Mouse (Mus musculus) A20 (cell line): ENCODE data around the gene Cd8a.
"Not testable (repeated sequence)": the region's sequence is repeated elsewhere in the genome, so short reads cannot be mapped to it uniquely, and the experiment has no call there.

Source experiments
- DNase-seq: peaks from one replicate; pipeline ENCODE4 v3.0.0-alpha.2; 2011; ENCODE audit warnings: low read depth, low spot score

Cd8a gene

GRCm38 (mm10) chr6:71373249-71373775, at the start of gene Cd8a:
Cd8a (plus strand) TSS chr6:71373427.
- no peak for DNase-seq

- no peak for DNase-seq
These were observed 48.4 kb upstream of the Cd8a start for GRCm38 (mm10) chr6:71324816-71325215.

DNA sequence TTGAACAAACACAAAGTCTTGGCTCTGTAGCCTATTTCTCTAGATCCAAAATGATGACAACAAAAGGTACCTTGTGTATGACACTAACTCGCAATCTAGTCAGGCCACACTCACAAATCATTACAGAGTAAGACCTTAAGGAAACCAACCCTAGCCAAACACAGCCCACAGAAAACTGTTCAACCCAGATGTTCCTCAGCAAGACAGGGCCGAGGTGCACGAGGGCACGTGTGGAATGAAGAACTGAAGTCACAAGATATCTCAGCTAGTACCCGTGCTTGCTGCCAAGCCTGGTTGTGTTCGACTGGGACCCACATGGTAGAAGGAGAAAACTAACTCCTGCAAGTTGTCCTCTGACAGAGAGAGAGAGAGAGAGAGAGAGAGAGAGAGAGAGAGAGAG, 43.3 kb upstream of the Cd8a start:
- DNase-seq = no peak

DNA sequence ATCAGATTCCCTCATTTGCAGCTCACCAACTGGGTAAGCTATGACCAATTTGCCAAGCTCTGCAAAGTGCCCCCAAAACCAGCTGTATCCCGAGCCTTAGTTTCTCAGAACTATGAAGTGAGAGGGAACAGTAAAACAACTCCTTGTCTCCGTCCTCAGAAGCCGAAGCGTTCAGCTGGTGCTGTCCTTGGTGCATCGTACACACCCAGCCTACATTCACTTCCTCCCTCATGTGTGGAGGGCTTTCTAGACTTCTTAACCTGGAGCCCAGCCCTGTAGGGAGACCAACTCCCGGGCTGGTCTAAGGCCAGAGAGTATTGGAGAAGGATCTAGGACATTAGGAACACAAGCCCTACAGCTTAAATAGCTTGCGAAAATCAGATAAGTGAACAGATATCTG, 42.7 kb upstream of the Cd8a start:
- DNase-seq = no peak

GRCm38 (mm10) chr6:71331491-71331890, 41.7 kb upstream of the Cd8a start:
- DNase-seq = not testable (repeated sequence)

- DNase-seq = no peak
These were observed 40.8 kb upstream of the Cd8a start for GRCm38 (mm10) chr6:71332236-71332965.

GRCm38 (mm10) chr6:71333031-71333430, 40.2 kb upstream of the Cd8a start:
- no peak for DNase-seq

DNA sequence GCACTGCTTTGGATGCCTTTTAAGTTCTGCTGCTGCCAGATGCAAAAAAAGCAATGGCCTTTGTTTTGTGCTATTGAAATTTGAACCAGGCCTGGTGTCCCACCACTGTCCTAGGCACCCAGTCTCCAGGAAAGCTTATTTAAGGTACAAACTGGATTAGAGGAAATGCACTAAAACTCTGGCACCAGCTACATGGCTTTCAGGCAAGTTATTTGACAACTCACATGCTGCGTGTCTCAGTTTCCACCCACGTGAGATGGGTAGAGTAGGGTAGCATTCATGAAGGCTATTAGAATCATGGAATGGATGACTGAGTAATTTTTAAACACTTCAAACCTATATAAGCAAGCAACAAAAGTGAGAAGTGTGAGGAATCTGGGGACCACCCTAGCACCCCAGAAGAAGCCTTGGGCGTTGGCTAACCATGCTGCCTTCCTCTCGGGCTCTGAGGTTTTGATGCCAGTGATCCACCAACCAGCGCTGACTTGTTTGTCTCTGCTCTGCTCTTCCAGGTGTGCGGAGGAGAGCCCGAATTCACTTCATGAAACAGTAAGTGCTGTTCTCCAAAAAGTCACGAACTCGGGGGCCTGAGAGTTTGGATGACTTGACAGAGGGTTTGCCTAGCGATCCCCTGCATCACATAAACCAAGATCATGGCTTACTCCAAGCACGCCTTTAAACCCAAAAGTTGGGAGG, 39.5 kb upstream of the Cd8a start:
- no peak for DNase-seq

GRCm38 (mm10) chr6:71337666-71338065, 35.6 kb upstream of the Cd8a start:
- no peak for DNase-seq

DNA sequence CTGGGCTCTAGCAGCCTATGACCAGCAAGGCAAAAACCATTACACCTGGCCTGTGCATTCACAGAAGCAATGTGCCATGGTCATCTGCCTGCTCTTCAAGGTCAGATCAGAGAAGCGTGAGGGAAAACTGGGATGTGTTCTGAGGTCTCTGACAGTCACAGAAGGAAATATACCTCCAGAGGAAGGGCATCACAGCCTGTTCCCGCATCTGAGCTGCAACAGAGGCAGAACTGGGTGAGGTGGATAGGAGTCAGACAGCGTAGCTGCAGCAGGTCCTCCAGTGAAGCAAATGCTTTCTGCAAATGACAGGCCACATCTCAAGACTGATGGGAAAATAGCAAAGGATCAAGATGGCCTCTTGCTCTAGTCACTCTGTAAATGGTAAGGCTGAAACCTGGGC, 34.3 kb upstream of the Cd8a start:
- no peak for DNase-seq

GRCm38 (mm10) chr6:71339351-71339750, 33.9 kb upstream of the Cd8a start:
- no peak for DNase-seq

DNA sequence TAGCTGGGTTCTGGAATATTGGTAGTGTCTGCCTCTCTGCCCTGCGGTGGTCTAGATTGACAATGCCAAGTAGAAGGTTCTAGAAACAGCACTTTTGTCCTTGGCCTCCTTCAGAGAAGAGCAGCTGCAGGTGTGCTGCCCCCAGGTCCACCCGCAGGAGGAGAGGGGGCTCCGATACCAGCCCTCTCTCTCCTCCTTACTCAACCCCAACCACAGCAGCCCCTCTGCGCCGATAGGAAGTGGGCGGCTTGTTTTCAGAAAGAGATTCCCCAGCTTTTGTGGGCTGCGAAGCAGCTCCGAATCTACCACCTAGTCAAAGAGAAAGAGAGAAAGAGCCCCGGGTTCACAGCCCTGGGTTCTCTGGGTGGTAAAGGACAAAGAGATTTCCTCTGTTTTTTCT, 32.0 kb upstream of the Cd8a start:
- no peak for DNase-seq

GRCm38 (mm10) chr6:71348006-71348405, 25.2 kb upstream of the Cd8a start:
- DNase-seq = no peak

- DNase-seq = no peak
These were observed 22.0 kb upstream of the Cd8a start for GRCm38 (mm10) chr6:71351201-71351600.

GRCm38 (mm10) chr6:71352201-71352600, 21.0 kb upstream of the Cd8a start:
- DNase-seq = no peak

DNA sequence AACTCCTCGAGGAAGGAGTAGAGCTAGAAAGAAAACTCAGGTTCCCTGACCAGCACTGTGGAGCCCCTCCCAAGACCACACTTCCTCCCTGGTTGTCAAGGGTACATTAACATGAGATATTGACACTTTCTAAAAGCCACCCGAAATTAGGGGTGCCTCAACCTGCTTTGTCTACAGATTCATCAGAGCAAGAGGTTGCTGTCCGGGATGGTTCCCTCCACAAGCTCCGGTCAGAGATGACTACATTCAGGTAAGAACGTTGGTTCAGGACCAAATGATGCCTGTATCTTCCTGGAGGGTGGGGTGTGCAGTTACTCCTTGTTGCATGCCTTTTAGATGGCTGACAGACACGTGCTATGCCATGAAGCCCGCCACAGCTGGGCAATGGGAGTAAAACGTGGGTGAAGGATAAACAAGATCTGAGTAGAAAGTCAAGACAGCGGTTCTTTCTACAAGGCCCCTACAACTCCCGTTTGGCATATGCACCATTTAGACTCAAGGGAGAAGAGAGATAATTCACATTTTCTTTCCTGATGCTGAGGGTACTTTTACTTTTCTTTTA, 20.3 kb upstream of the Cd8a start:
- no peak for DNase-seq

DNA sequence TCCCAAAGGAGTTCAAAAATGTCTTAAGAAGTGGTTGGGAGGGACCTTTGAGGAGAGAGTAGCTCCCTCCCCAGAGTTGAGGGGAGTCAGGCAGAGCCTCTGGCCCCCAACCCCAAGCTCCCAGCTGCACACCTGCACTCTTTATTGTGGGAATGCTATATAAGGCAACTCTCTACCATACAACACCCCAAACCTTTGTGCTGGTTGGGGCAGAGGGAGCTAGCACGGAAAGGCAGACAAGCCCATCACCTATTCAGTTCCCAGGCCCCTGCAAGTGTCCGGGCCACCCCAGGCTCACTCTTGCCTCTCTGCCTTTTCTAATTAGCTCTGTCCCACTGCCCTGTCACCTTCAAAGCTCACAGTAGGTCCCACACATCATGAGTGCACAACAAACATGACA, 19.5 kb upstream of the Cd8a start:
- DNase-seq = no peak

- DNase-seq = no peak
These were observed 15.7 kb upstream of the Cd8a start for GRCm38 (mm10) chr6:71357493-71357892.

DNA sequence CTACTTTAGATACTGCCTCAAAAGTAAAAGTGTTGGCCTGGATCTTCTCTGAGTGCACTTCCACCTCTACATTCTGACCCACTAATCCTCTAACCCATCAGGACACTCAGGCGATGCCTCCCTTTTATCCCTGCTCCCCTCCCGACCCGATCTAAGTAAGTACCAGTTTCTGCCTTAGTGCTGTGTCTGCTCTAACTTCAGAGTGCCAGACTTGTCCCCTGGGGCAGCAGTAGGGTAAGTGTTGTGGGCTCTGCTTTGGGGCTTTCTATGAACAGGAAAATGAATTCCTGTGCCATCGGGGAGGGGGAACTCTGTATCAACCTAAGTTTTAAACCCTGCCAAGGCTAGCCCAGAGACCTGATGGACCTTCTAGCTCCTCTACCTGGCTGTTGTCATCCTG, 13.0 kb upstream of the Cd8a start:
- no peak for DNase-seq

DNA sequence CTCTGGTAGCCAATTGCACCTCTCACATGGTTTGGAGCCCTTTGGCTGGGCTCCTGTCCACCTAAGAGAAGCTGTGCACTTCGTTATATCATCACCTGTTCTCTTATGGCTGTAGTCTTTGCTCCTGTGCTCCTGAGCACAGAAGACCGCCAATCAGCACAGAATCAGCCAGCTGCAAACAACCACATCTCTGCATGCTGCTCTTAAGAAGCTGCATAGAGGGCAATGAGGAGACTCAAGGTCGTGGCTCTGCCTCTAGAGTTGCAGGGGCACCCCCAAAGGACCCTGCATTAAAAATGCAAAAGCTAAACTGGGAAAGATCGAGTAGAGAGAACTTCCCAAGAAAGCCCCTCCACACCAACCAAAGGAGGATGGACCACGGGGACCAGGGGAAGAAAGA, 12.5 kb upstream of the Cd8a start:
- no peak for DNase-seq

GRCm38 (mm10) chr6:71361156-71361670, 12.0 kb upstream of the Cd8a start:
- no peak for DNase-seq

- DNase-seq = no peak
These were observed 9.2 kb upstream of the Cd8a start for GRCm38 (mm10) chr6:71363995-71364394.

DNA sequence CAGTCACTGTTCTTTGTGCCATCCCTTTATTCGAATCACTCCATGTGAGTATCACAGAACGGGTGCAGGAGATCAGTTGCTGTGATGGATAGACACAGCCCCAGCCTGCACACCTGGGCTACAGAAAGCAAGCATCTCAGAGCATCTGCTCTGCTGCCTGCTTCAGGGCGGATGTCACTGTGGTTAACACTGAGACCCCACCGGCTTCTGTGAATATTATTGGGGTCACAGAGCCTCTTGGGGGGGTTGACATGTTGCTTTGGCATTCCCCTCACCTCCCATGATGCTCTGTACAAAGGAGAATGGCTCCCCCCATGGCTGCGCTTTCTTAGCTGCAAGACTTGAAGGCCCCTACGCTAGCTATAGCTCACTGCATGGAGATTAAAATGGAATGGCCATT, 3.8 kb upstream of the Cd8a start:
- no peak for DNase-seq
